Mouse (Mus musculus) ovary, adult 10 weeks (tissue): Measurements from ENCODE around the gene Sycn. TPM values are rescaled to one million over a fixed set of nuclear protein-coding genes. Genes with fewer than 3 reads are reported as not detected.

Source experiments
- polyA plus RNA-seq: library from polyadenylated mRNA; stranded (reverse); fragments of 350-450 nt; fragmentation: Illumina TruSeq; extraction: RNeasy Lipid Tissue Mini Kit (QIAGEN cat#74804); gene quantifications from one replicate; pipeline ENCODE4 v1.2.3, GENCODE M21; 2014

The Sycn gene
- polyA plus RNA-seq: not detected

GRCm38 (mm10) chr7:28540526-28540925 lies at the start of gene Sycn:
Gene Sycn (plus strand): TSS chr7:28540885.

GRCm38 (mm10) chr7:28510405-28510974 lies 30.2 kb upstream of the Sycn start, which contains the start of gene Ifnl2:
Gene Ifnl2 (minus strand): TSS chr7:28510455.

GRCm38 (mm10) chr7:28522536-28522935 lies 18.1 kb upstream of the Sycn start, which contains the start of gene Ifnl3:
Gene Ifnl3 (plus strand): TSS chr7:28522836.

GRCm38 (mm10) chr7:28547154-28547553 lies 6.5 kb downstream of the Sycn start, which contains the start of gene Nccrp1:
Gene Nccrp1 (minus strand): TSS chr7:28547254.

Other genes starting within 250 kb of the Sycn start
- gene Selenov, start 249.7 kb upstream of the Sycn start, polyA plus RNA-seq: not detected
- not detected for gene Dll3, start 238.6 kb upstream of the Sycn start, polyA plus RNA-seq
- gene Timm50, start 228.8 kb upstream of the Sycn start, polyA plus RNA-seq: 9.9 TPM
- 39.3 TPM for gene Supt5, start 202.1 kb upstream of the Sycn start, polyA plus RNA-seq
- 321 TPM for gene Rps16, start 190.2 kb upstream of the Sycn start, polyA plus RNA-seq
- 1.9 TPM for gene Plekhg2, start 168.3 kb upstream of the Sycn start, polyA plus RNA-seq
- 10.9 TPM for gene Zfp36, start 160.6 kb upstream of the Sycn start, polyA plus RNA-seq
- gene Med29, start 148.2 kb upstream of the Sycn start, polyA plus RNA-seq: 2.1 TPM
- 50.9 TPM for gene Paf1, start 147.9 kb upstream of the Sycn start, polyA plus RNA-seq
- gene Gmfg, start 103.4 kb upstream of the Sycn start, polyA plus RNA-seq: 2.7 TPM
- 0.80 TPM for gene Lrfn1, start 88.9 kb upstream of the Sycn start, polyA plus RNA-seq
- gene Ifnl2, start 30.4 kb upstream of the Sycn start, polyA plus RNA-seq: not detected
- gene Ifnl3, start 18.0 kb upstream of the Sycn start, polyA plus RNA-seq: not detected
- gene Nccrp1, start 6.4 kb downstream of the Sycn start, polyA plus RNA-seq: not detected
- gene Samd4b, start 57.3 kb downstream of the Sycn start, polyA plus RNA-seq: 23.7 TPM
- 0.94 TPM for gene Pak4, start 57.3 kb downstream of the Sycn start, polyA plus RNA-seq
- gene Acp7, start 90.4 kb downstream of the Sycn start, polyA plus RNA-seq: not detected
- gene Fbxo27, start 152.0 kb downstream of the Sycn start, polyA plus RNA-seq: 0.51 TPM
- gene Fbxo17, start 175.9 kb downstream of the Sycn start, polyA plus RNA-seq: 1.2 TPM
- gene Mrps12, start 200.9 kb downstream of the Sycn start, polyA plus RNA-seq: 19.0 TPM
- gene Sars2, start 201.1 kb downstream of the Sycn start, polyA plus RNA-seq: not detected
- not detected for gene Ccer2, start 215.3 kb downstream of the Sycn start, polyA plus RNA-seq
- 15.0 TPM for gene Sirt2, start 225.8 kb downstream of the Sycn start, polyA plus RNA-seq
- not detected for gene Nfkbib, start 226.6 kb downstream of the Sycn start, polyA plus RNA-seq
- 1.2 TPM for gene Rinl, start 248.1 kb downstream of the Sycn start, polyA plus RNA-seq